Mouse (Mus musculus): Measurements from ENCODE around the gene Lrrtm4. TPM values are rescaled to one million over a fixed set of nuclear protein-coding genes. Genes with fewer than 3 reads are reported as not detected.

Gene Lrrtm4
- polyA plus RNA-seq, 1 experiment, result 31.9 TPM

DNA sequence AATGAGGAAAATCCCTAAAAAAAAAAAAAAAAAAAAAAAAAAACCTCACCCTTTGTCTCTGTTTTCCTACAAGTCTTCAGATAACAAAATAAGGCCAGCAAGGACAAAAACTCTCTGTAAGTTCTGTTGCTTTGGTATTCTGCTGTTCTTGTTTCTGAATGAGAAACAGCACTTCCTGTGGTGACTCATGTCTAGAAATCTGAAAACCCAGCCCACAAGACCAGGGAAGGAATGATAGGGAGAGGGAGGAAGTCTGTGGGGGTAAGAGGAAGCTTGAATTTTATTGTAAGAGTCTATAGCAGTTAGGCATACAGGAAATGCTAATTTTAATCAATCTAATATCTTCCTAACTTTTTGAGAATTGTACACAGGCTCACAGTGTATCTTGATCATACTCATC is 283.2 kb downstream of the Lrrtm4 start:
- DNase-seq (ENCODE audit: extremely low spot score in 1 of 2, low spot score in 1 of 2), result peak in 1 of 2 experiments; percentile 7

DNA sequence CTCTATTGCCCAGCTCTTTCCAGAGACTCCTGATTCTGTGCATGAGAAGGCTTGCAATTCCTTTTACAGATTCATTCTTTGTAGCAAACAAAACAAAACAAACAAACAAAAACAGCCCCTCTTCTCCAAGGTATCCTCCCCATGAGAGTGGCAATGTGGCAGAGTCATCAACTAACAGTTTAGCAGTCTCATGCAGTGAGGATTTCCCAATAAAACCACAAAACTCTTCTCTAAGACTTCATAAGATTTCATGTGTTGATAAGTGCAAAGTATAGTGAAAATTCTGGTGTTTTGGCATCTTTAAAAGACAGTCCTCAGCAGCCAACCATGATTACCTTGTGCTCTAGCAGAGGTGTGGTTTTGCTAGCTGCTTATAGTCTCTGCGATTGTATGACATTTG is 284.9 kb downstream of the Lrrtm4 start:
- DNase-seq (ENCODE audit: extremely low spot score in 1 of 2, low spot score in 1 of 2), result no peak

DNA sequence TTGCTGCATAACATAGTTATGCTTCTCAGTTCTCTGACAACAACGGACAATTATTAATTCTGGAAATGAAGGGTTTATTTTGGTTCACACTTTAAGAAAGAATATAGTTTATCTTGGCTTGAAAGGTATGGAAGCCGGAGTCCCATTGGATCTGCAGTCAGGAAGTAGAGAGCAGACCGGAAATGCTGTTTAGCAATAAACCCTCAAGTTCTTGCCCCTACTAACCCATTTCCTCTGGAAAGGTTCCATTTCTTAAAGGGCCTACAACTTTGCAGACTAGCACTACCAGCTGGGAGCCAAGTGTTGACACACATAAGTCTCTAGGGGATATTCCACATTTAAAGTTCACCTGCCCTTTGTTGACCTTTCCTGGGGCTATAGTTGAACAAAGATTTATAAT is 309.7 kb downstream of the Lrrtm4 start:
- no peak for DNase-seq (ENCODE audit: extremely low spot score in 1 of 2, low spot score in 1 of 2)

GRCm38 (mm10) chr6:80331751-80332150 is 313.1 kb downstream of the Lrrtm4 start:
- no peak for DNase-seq (ENCODE audit: extremely low spot score in 1 of 2, low spot score in 1 of 2)

- no peak for DNase-seq (ENCODE audit: extremely low spot score in 1 of 2, low spot score in 1 of 2)
Measured at GRCm38 (mm10) chr6:80352307-80352706, 333.6 kb downstream of the Lrrtm4 start.

GRCm38 (mm10) chr6:80357092-80357491 is 338.4 kb downstream of the Lrrtm4 start:
- no peak for DNase-seq (ENCODE audit: extremely low spot score in 1 of 2, low spot score in 1 of 2)

- no peak for DNase-seq (ENCODE audit: extremely low spot score in 1 of 2, low spot score in 1 of 2)
Measured at GRCm38 (mm10) chr6:80363593-80363992, 344.9 kb downstream of the Lrrtm4 start.

GRCm38 (mm10) chr6:80366532-80366931 is 347.9 kb downstream of the Lrrtm4 start:
- DNase-seq (ENCODE audit: extremely low spot score in 1 of 2, low spot score in 1 of 2), result no peak

- no peak for DNase-seq (ENCODE audit: extremely low spot score in 1 of 2, low spot score in 1 of 2)
Measured at GRCm38 (mm10) chr6:80389571-80389970, 370.9 kb downstream of the Lrrtm4 start.

- no peak for DNase-seq (ENCODE audit: extremely low spot score in 1 of 2, low spot score in 1 of 2)
Measured at GRCm38 (mm10) chr6:80406757-80407156, 388.1 kb downstream of the Lrrtm4 start.

DNA sequence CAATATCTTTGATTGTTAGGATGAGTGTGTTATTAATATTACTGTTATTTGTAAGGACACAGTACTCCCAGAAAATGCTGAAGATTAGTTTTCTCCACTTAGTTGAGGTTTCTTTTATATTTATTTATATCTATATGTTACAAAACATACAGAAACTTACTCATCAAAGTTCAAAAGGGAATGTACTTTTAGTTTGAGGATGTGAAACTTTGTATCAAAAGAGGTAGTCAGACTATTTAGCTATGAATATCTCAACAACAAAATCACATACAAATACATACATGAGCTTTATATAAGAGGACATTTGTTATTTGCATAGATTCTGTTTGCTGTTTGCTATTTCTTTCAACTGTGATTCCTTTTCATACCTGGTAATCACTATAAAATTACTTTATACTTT is 421.5 kb downstream of the Lrrtm4 start:
- no peak for DNase-seq (ENCODE audit: extremely low spot score in 1 of 2, low spot score in 1 of 2)

GRCm38 (mm10) chr6:80470546-80470945 is 451.9 kb downstream of the Lrrtm4 start:
- no peak for DNase-seq (ENCODE audit: extremely low spot score in 1 of 2, low spot score in 1 of 2)

GRCm38 (mm10) chr6:80476153-80476552 is 457.5 kb downstream of the Lrrtm4 start:
- no peak for DNase-seq (ENCODE audit: extremely low spot score in 1 of 2, low spot score in 1 of 2)

GRCm38 (mm10) chr6:80545017-80545416 is 526.3 kb downstream of the Lrrtm4 start:
- no peak for DNase-seq (ENCODE audit: extremely low spot score in 1 of 2, low spot score in 1 of 2)

GRCm38 (mm10) chr6:80549907-80550306 is 531.2 kb downstream of the Lrrtm4 start:
- DNase-seq (ENCODE audit: extremely low spot score in 1 of 2, low spot score in 1 of 2), result no peak

GRCm38 (mm10) chr6:80553398-80553797 is 534.7 kb downstream of the Lrrtm4 start:
- DNase-seq (ENCODE audit: extremely low spot score in 1 of 2, low spot score in 1 of 2), result no peak

GRCm38 (mm10) chr6:80554991-80555390 is 536.3 kb downstream of the Lrrtm4 start:
- DNase-seq (ENCODE audit: extremely low spot score in 1 of 2, low spot score in 1 of 2), result no peak

GRCm38 (mm10) chr6:80577227-80577626 is 558.5 kb downstream of the Lrrtm4 start:
- DNase-seq (ENCODE audit: extremely low spot score in 1 of 2, low spot score in 1 of 2), result no peak

DNA sequence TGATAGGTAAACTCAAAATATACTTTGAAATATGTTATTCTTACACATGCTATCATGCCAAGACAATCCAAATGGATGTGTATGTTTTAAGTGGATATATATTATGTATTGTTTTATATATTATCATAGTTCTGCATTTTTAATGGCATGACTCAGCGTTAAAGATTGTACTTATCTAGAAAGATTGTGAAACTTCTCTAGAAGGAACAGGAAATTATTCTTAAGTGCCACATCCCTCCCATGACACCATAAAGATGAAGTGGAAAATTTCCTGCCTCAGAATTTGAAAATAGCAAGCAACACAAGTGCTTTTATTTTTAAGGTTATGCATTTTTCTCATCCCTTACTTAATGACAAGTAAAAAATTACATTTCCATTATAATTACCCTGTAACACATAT is 563.5 kb downstream of the Lrrtm4 start:
- DNase-seq (ENCODE audit: extremely low spot score in 1 of 2, low spot score in 1 of 2), result no peak

DNA sequence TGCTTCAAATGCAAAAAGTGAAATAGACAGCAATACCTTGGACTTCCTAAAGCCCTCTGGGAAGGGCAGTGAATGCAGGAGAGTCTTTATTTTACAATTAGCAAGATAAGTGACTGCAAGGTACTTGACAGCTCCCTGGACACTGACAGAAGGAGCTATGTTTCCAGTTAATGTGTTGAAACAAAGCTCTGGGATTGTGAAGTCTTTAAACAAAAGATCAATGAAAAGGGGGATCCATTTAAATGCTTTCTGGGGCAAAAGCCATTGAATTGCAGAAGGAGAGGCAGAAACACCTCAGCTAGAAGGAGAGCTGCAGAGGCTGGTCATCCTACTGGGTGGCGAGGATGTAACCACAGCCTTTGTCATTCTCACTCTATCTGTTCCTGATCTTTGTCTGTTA is 571.1 kb downstream of the Lrrtm4 start:
- no peak for DNase-seq (ENCODE audit: extremely low spot score in 1 of 2, low spot score in 1 of 2)

- peak in 1 of 2 experiments; percentile 12 for DNase-seq (ENCODE audit: extremely low spot score in 1 of 2, low spot score in 1 of 2)
Measured at GRCm38 (mm10) chr6:80619508-80619907, 600.8 kb downstream of the Lrrtm4 start.

DNA sequence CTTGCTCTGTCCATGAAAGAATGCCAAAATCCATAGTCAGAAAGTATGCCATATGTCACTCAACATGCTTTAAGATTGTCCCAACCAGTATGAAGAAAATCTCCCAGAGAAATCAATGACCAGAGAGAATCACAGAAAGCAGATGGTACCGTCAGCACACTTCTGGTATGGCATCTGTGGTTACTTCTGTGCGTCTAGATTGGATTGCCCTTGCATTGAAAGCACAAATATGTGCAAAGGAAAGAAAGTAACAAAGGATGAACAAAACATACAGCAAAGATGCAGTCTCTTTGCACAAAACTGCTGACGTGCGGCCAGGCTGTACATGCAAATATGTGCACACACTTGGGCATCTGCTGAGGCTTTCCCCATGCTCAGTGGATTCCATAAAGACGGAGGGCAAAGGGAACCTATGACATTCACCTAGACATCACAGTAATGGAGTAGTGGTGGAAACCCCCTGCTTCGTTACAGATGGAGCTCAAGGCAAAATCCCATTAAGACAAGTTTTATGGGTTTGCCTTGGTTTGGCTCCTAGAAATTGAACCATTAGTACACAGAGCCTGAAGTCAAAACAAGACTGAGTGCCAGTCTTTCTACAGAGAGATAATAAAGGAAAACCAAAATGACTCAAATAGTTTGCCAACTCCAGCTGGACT is 604.1 kb downstream of the Lrrtm4 start:
- peak; percentile 2 to 13 for DNase-seq (ENCODE audit: extremely low spot score in 1 of 2, low spot score in 1 of 2)

DNA sequence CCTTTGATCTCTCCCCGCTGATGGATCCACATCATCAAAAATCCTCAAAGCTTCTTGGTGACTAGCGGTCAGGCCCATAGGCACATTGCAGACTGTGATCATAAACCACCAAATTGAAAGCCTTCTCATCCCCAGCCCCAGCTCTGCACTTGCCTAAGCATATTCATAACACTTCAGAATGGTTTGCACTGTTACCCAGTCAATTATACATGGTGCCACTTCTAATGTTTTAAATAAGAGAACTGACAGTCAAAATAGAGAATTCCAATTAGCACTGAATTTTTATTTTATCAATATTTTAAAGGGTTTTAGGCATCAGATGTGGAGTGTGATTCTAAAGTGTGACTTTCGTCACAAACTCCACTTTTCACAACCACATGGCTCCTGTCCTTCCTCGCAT is 606.8 kb downstream of the Lrrtm4 start:
- DNase-seq (ENCODE audit: extremely low spot score in 1 of 2, low spot score in 1 of 2), result no peak
